Mouse (Mus musculus) lung, postnatal 0 days (tissue): ENCODE measurements around the gene Nosip.

ENCODE experiments used
- CTCF ChIP-seq: IDR thresholded peaks from 2 replicates; pipeline ENCODE4 v1.5.1; 2016; ENCODE audit warnings: antibody characterized with exemption, mild to moderate bottlenecking
- EP300 ChIP-seq: IDR thresholded peaks from 2 replicates; pipeline ENCODE4 v1.6.1; 2016; ENCODE audit warnings: antibody characterized with exemption, mild to moderate bottlenecking, control low read depth

DNA sequence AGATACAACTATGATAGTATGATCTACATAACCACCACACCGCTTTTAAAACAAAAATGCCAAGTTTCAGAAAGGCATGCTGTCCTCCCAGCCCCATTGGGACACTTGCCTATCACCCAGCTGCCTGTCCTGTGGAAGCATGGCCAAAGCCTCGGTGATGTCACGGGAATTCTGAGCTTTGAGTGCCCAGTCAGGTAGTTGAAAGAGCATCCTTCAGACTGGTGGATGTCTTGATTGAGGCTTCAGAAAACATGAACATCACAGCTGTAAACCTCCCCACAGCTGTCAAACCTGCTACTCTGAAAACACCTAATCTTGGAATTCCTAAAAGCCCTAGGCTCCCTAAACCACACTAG lies 48.2 kb upstream of the Nosip start:
- TF ChIP-seq EP300 (no peak), CTCF (no peak)
